Mouse (Mus musculus) spleen, adult 2 months (tissue): Measurements from ENCODE around the gene Gm42791.

Experiments used
- CTCF ChIP-seq: fragments of 200-500 bp; IDR thresholded peaks from 2 replicates; pipeline ENCODE4 v1.5.1; 2011; ENCODE audit warnings: mild to moderate bottlenecking, inconsistent platforms; ENCODE audit not compliant: insufficient read depth, insufficient read length, insufficient replicate concordance; ENCODE audit errors: extremely low read depth
- POLR2A ChIP-seq: fragments of 200-500 bp; IDR thresholded peaks from 2 replicates; pipeline ENCODE4 v1.6.1; 2011; ENCODE audit warnings: low read depth, low read length, inconsistent platforms

- TF ChIP-seq POLR2A (no peak), CTCF (no peak)
These were observed at the start of gene Gm42791 for GRCm38 (mm10) chr5:148994706-148995414.
